Mouse (Mus musculus) liver, embryonic 14.5 days (tissue): Measurements from ENCODE around the gene Htr3b.

Experiments
- CTCF ChIP-seq: IDR thresholded peaks from 2 replicates; pipeline ENCODE4 v1.5.1; 2016; ENCODE audit warnings: antibody characterized with exemption, low read depth, control low read depth
- EP300 ChIP-seq: IDR thresholded peaks from 2 replicates; pipeline ENCODE4 v1.6.1; 2016; ENCODE audit warnings: antibody characterized with exemption, low read depth

GRCm38 (mm10) chr9:48976661-48977355 lies 12.0 kb upstream of the Htr3b start:
- TF ChIP-seq CTCF (no peak), EP300 (no peak)
